Mouse (Mus musculus) midbrain, postnatal 0 days (tissue): ENCODE results near the gene Rad51b. TPM values are rescaled to one million over a fixed set of nuclear protein-coding genes. Genes with fewer than 3 reads are reported as not detected.
A peak's percentile ranks its signal among the peaks of the same experiment; 100 is the strongest.

Experiments
- ATAC-seq: fragments of 200-750 bp; cut with Nextera tagmentation; 2 replicates; pipeline ENCODE4 v1.8.0; 2017; ENCODE audit warnings: moderate number of reproducible peaks, mild to moderate bottlenecking, moderate TSS enrichment, moderate library complexity; ENCODE audit not compliant: low FRiP score
- DNase-seq: peaks from one replicate; pipeline ENCODE4 v3.0.0-alpha.2; 2015; ENCODE audit warnings: low spot score
- H3K27ac ChIP-seq: fragments of 300-500 bp; sonication (generic); 2 replicates; pipeline ENCODE4 v1.5.1; 2014; ENCODE audit warnings: low read depth, mild to moderate bottlenecking, low read length, mixed read lengths
- H3K27me3 ChIP-seq: fragments of 300-500 bp; sonication (generic); 2 replicates; pipeline ENCODE4 v1.6.1; 2014; ENCODE audit warnings: low read length, control low read depth, mixed read lengths; ENCODE audit not compliant: insufficient read depth
- H3K36me3 ChIP-seq: fragments of 300-500 bp; sonication (generic); 2 replicates; pipeline ENCODE4 v1.6.1; 2014; ENCODE audit warnings: low read length, control low read depth, mixed read lengths; ENCODE audit not compliant: insufficient read depth
- H3K4me1 ChIP-seq: fragments of 300-500 bp; sonication (generic); 2 replicates; pipeline ENCODE4 v1.6.1; 2014; ENCODE audit warnings: mild to moderate bottlenecking, control low read depth, antibody characterized with exemption, low read length, mixed read lengths; ENCODE audit not compliant: insufficient read depth
- H3K4me2 ChIP-seq: fragments of 300-500 bp; sonication (generic); 2 replicates; pipeline ENCODE4 v1.6.1; 2014; ENCODE audit warnings: low read depth, mild to moderate bottlenecking, low read length, mixed read lengths; ENCODE audit not compliant: poor library complexity, severe bottlenecking
- H3K4me3 ChIP-seq: fragments of 300-500 bp; sonication (generic); 2 replicates; pipeline ENCODE4 v1.5.1; 2014; ENCODE audit warnings: low read depth, mild to moderate bottlenecking, low read length, moderate library complexity
- H3K9ac ChIP-seq: fragments of 300-500 bp; sonication (generic); replicated peaks from 2 replicates; pipeline ENCODE4 v1.6.1; 2014; ENCODE audit warnings: mild to moderate bottlenecking, low read length, moderate library complexity, mixed read lengths; ENCODE audit not compliant: poor library complexity, severe bottlenecking
- H3K9me3 ChIP-seq: fragments of 300-500 bp; sonication (generic); 2 replicates; pipeline ENCODE4 v1.6.1; 2016; ENCODE audit warnings: low read length, control low read depth
- CTCF ChIP-seq: IDR thresholded peaks from 2 replicates; pipeline ENCODE4 v1.5.1; 2016; ENCODE audit warnings: antibody characterized with exemption, mild to moderate bottlenecking
- WGBS: fragments of 180-500 bp; shearing (Covaris S2); extraction: QIAGEN DNeasy Blood & Tissue Kit; methylation state at CpG from one replicate; pipeline ENCODE4 v1.1.7; 2014; 5-methylcytosine and 5-hydroxymethylcytosine counted together
- polyA plus RNA-seq: library from polyadenylated mRNA; unstranded; fragments of >200 nt; fragmentation: Nextera tagmentation; extraction: Ambion mirVana; gene quantifications from 2 replicates; pipeline ENCODE4 v1.2.1, GENCODE M21; 2015
- total RNA-seq: library from RNA; depleted of rRNA; stranded (reverse); fragments of >200 nt; gene quantifications from 2 replicates; pipeline ENCODE4 v1.2.3, GENCODE M21; 2014

The Rad51b gene
- total and polyA plus RNA-seq, 2 experiments from 2014 or later = 0.22 to 0.74 TPM

- Histone ChIP-seq H3K36me3 (no peaks in the 10 kb centered on the region), H3K4me1 (no peaks in the 10 kb centered on the region), H3K4me3 (no peak overlapping the region), H3K27ac (no peak overlapping the region), H3K9me3 (no peaks in the 10 kb centered on the region), H3K27me3 (no peaks in the 10 kb centered on the region), H3K9ac (no peak overlapping the region), H3K4me2 (no peak overlapping the region)
- peak; percentile 86 for TF ChIP-seq CTCF
- DNase-seq = peak; percentile 84
- WGBS = 15% methylated on average over 10 of the region's 10 CpGs
- ATAC-seq = peak; percentile 70; the same call in 1 of the 2 replicates
Observed at GRCm38 (mm10) chr12:79358613-79359218, 61.6 kb downstream of the Rad51b start.

- H3K9me3 ChIP-seq = no peaks in the 10 kb centered on the region
- H3K27ac ChIP-seq = no peak overlapping the region
- no peaks in the 10 kb centered on the region for H3K4me1 ChIP-seq
- H3K4me2 ChIP-seq = no peak overlapping the region
- TF ChIP-seq CTCF = peak; percentile 54
- WGBS = 92% methylated on average over 2 of the region's 2 CpGs
- no peak overlapping the region for H3K4me3 ChIP-seq
- no peaks in the 10 kb centered on the region for H3K27me3 ChIP-seq
- ATAC-seq = no peak
- no peak for DNase-seq
- H3K9ac ChIP-seq = no peak overlapping the region
- no peaks in the 10 kb centered on the region for H3K36me3 ChIP-seq
Observed at GRCm38 (mm10) chr12:79359404-79359803, 62.3 kb downstream of the Rad51b start.

- peak; percentile 61 for TF ChIP-seq CTCF
- Histone ChIP-seq H3K9ac (no peak overlapping the region), H3K4me2 (no peak overlapping the region), H3K4me1 (no peaks in the 10 kb centered on the region), H3K27ac (no peak overlapping the region), H3K36me3 (no peaks in the 10 kb centered on the region), H3K27me3 (no peaks in the 10 kb centered on the region), H3K9me3 (no peaks in the 10 kb centered on the region), H3K4me3 (no peak overlapping the region)
- DNase-seq = no peak
- ATAC-seq = no peak
- 76% methylated on average over 1 of the region's 1 CpGs for WGBS
Observed at GRCm38 (mm10) chr12:79362219-79362618, 65.1 kb downstream of the Rad51b start.

GRCm38 (mm10) chr12:79364284-79364683 is 67.2 kb downstream of the Rad51b start:
- 80% methylated on average over 2 of the region's 2 CpGs for WGBS
- Histone ChIP-seq H3K4me1 (no peaks in the 10 kb centered on the region), H3K27me3 (no peaks in the 10 kb centered on the region), H3K4me3 (no peak overlapping the region), H3K27ac (no peak overlapping the region), H3K4me2 (no peak overlapping the region), H3K9ac (no peak overlapping the region), H3K9me3 (no peaks in the 10 kb centered on the region), H3K36me3 (no peaks in the 10 kb centered on the region)
- ATAC-seq = no peak
- no peak for TF ChIP-seq CTCF
- DNase-seq = no peak

- Histone ChIP-seq H3K4me1 (no peaks in the 10 kb centered on the region), H3K4me3 (no peak overlapping the region), H3K4me2 (no peak overlapping the region), H3K27me3 (no peaks in the 10 kb centered on the region), H3K9me3 (no peaks in the 10 kb centered on the region), H3K27ac (no peak overlapping the region), H3K9ac (no peak overlapping the region), H3K36me3 (no peaks in the 10 kb centered on the region)
- no peak for TF ChIP-seq CTCF
- ATAC-seq (no peak), DNase-seq (no peak)
- WGBS = 95% methylated on average over 3 of the region's 3 CpGs
Observed at GRCm38 (mm10) chr12:79368818-79369217, 71.7 kb downstream of the Rad51b start.

- no peak overlapping the region for H3K27ac ChIP-seq
- no peaks in the 10 kb centered on the region for H3K4me1 ChIP-seq
- ATAC-seq (no peak), DNase-seq (no peak)
- H3K4me2 ChIP-seq = no peak overlapping the region
- H3K36me3 ChIP-seq = no peaks in the 10 kb centered on the region
- H3K4me3 ChIP-seq = no peak overlapping the region
- WGBS = 85% methylated on average over 7 of the region's 7 CpGs
- no peak overlapping the region for H3K9ac ChIP-seq
- TF ChIP-seq CTCF = no peak
- H3K9me3 ChIP-seq = no peaks in the 10 kb centered on the region
- no peaks in the 10 kb centered on the region for H3K27me3 ChIP-seq
Observed at GRCm38 (mm10) chr12:79369512-79370165, 72.6 kb downstream of the Rad51b start.
